Mouse (Mus musculus): ENCODE data around the gene Tbc1d20.

GRCm38 (mm10) chr2:152345393-152345792 lies 51.8 kb downstream of the Tbc1d20 start:
- TF ChIP-seq POLR2A (IDR thresholded peaks at IDR 0.05; ENCODE audit: insufficient read depth, low read depth, low read length) (no peak), CTCF (IDR thresholded peaks at IDR 0.05; ENCODE audit: insufficient read depth, low read depth, low read length) (no peak)

Measured in olfactory bulb, adult 2 months (tissue).